Mouse (Mus musculus): ENCODE results near the gene Qars. TPM values are rescaled to one million over a fixed set of nuclear protein-coding genes. Genes with fewer than 3 reads are reported as not detected.

The Qars gene
- polyA plus RNA-seq, 1 experiment = 110 TPM

DNA sequence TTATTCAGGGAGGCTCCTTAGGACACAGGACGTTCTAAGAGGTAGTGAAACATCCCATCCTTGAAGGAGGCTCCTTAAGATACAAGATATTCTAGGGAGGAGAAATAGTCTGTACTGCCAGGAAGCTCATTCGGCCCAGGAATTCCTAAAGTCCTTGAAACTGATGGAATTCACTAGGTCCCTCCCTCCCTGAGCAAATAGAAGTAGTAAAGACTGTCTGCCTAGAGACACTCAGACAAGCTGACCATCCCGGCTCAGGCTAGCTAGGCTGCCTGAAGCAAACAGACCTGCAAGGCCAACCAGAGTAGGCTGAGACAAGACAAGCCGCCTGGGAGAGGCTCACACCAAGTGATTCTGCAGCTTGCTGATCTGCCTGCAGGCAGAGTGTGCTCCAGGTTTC lies 37.7 kb upstream of the Qars start:
- TF ChIP-seq CTCF (IDR thresholded peaks at IDR 0.05; ENCODE audit: extremely low read depth, insufficient read depth, low read length) (no peak), POLR2A (IDR thresholded peaks at IDR 0.05; ENCODE audit: extremely low read depth, insufficient read depth, low read length) (no peak)
- Histone ChIP-seq H3K4me3 (ENCODE audit: insufficient read depth, low read length) (no peak overlapping the region), H3K27ac (ENCODE audit: insufficient read depth, low read length) (no peak overlapping the region), H3K4me1 (ENCODE audit: control insufficient read depth, insufficient read depth, low read length) (no peaks in the 10 kb centered on the region; the same call in none of the 2 replicates)

DNA sequence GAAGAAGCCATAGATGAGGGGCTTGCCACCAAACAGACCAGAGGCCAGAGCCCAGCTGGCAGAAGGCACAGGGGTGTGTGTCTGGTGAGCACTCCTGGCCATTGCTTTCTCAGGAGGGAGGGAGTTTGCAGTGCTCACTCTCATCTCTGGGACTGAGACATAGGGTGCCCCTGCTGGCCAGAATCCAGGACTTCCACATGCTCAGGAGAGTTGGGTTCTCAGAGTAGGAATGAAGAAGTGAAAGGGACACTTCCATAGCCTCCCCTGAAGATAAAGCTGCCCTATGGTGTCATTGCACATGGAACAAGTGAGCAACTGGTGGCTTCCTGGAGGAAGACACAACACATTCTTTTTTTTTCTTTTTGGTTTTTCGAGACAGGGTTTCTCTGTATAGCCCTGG lies 33.0 kb upstream of the Qars start:
- Histone ChIP-seq H3K27ac (ENCODE audit: insufficient read depth, low read length) (no peak overlapping the region), H3K4me3 (ENCODE audit: insufficient read depth, low read length) (no peak overlapping the region), H3K4me1 (ENCODE audit: control insufficient read depth, insufficient read depth, low read length) (no peaks in the 10 kb centered on the region; the same call in none of the 2 replicates)
- no peak for TF ChIP-seq POLR2A (IDR thresholded peaks at IDR 0.05; ENCODE audit: extremely low read depth, insufficient read depth, low read length)
- TF ChIP-seq CTCF (IDR thresholded peaks at IDR 0.05; ENCODE audit: extremely low read depth, insufficient read depth, low read length) = no peak

DNA sequence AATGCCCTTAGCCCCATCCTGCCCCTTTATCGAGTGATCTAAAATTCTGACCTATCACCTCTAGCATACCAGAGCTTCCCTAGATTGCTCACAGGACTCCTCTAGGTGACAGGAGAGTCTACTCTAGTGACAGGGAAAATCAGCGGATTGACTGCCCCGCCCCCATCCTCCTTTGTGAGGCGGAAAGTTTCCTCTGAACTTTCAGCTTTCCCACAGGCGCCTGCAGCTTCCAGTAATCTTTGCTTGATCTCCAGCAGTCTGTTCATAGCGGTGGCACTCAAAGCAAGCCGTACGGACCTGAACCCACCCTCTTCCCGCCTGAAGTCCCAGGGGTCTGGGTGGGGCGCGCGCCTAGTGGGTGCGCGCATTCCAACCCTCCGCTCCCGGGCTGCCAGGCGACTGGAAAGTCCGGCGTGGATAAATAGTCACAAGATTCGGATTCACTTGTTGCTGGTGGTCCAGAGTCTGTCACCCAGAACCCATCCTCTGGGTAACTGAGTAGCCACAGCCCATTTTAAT lies 28.8 kb upstream of the Qars start:
- Histone ChIP-seq H3K4me1 (ENCODE audit: control insufficient read depth, insufficient read depth, low read length) (no peaks in the 10 kb centered on the region), H3K4me3 (ENCODE audit: insufficient read depth, low read length) (peak overlapping the region; percentile 13; the same call in 1 of the 2 replicates), H3K27ac (ENCODE audit: insufficient read depth, low read length) (no peak overlapping the region; the same call in 1 of the 2 replicates)
- TF ChIP-seq POLR2A (IDR thresholded peaks at IDR 0.05; ENCODE audit: extremely low read depth, insufficient read depth, low read length) = no peak
- no peak for TF ChIP-seq CTCF (IDR thresholded peaks at IDR 0.05; ENCODE audit: extremely low read depth, insufficient read depth, low read length)

DNA sequence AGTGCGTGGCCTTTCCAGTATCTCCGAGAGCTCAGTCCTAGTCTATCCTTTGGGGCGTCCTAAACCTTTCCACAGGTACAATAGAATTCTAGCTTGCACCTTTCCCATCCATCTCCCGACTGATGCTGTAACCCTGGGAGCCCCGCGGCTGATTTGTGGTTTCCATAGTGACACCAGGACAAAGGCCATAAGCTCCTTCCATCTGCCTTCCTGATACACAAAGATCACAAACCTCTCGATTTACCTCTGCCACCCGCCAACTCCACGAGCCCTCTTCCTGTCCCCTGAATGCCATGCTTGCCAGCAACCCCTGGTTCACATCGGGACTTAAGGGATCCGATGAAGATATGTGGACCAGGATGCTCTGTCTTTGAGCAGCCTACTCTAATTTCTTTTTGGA lies 28.3 kb upstream of the Qars start:
- H3K4me3 ChIP-seq (ENCODE audit: insufficient read depth, low read length) = no peak overlapping the region; the same call in 1 of the 2 replicates
- H3K27ac ChIP-seq (ENCODE audit: insufficient read depth, low read length) = no peak overlapping the region; the same call in 1 of the 2 replicates
- TF ChIP-seq POLR2A (IDR thresholded peaks at IDR 0.05; ENCODE audit: extremely low read depth, insufficient read depth, low read length) = no peak
- no peak for TF ChIP-seq CTCF (IDR thresholded peaks at IDR 0.05; ENCODE audit: extremely low read depth, insufficient read depth, low read length)
- H3K4me1 ChIP-seq (ENCODE audit: control insufficient read depth, insufficient read depth, low read length) = no peaks in the 10 kb centered on the region

GRCm38 (mm10) chr9:108479721-108480351 lies 27.7 kb upstream of the Qars start, which contains the start of gene Lamb2:
Gene Lamb2, plus strand, starts transcription at chr9:108479736.
- no peak within 1 kb of the TSS; the same call in none of the 2 replicates for H3K27ac ChIP-seq (ENCODE audit: insufficient read depth, low read length)
- H3K4me3 ChIP-seq (ENCODE audit: insufficient read depth, low read length) = peak within 1 kb of the TSS; percentile 30
- TF ChIP-seq CTCF (IDR thresholded peaks at IDR 0.05; ENCODE audit: extremely low read depth, insufficient read depth, low read length) (no peak), POLR2A (IDR thresholded peaks at IDR 0.05; ENCODE audit: extremely low read depth, insufficient read depth, low read length) (no peak)
- H3K4me1 ChIP-seq (ENCODE audit: control insufficient read depth, insufficient read depth, low read length) = no peaks in the 10 kb centered on the region

GRCm38 (mm10) chr9:108480813-108481519 lies 26.5 kb upstream of the Qars start:
- Histone ChIP-seq H3K4me1 (ENCODE audit: control insufficient read depth, insufficient read depth, low read length) (no peaks in the 10 kb centered on the region), H3K27ac (ENCODE audit: insufficient read depth, low read length) (no peak overlapping the region), H3K4me3 (ENCODE audit: insufficient read depth, low read length) (no peak overlapping the region)
- TF ChIP-seq POLR2A (IDR thresholded peaks at IDR 0.05; ENCODE audit: extremely low read depth, insufficient read depth, low read length) (no peak), CTCF (IDR thresholded peaks at IDR 0.05; ENCODE audit: extremely low read depth, insufficient read depth, low read length) (no peak)

DNA sequence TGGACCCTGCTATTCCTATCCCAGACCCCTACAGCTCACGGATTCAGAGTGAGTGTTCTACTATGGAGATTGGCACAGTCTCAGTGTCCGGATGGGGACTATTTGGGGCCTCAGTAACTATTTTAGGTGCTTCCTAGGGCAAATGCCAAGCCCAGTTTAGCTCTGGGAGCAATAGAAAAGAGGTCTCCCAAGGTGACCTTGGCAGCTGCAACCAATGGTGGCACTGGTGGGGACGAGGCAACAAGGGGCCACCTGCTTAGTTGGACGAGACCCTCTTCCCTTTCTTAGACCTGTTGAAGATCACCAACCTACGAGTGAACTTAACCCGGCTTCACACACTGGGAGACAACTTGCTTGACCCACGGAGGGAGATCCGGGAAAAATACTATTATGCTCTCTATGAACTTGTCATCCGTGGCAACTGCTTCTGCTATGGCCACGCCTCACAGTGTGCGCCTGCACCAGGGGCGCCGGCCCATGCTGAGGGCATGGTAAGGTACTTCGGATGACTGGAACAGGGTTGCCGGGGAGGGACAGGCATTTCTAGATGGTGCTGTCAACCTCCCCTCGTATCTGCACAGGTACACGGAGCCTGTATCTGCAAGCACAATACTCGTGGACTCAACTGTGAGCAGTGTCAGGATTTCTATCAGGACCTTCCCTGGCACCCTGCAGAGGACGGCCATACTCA lies 25.8 kb upstream of the Qars start:
- Histone ChIP-seq H3K27ac (ENCODE audit: insufficient read depth, low read length) (no peak overlapping the region), H3K4me1 (ENCODE audit: control insufficient read depth, insufficient read depth, low read length) (no peaks in the 10 kb centered on the region), H3K4me3 (ENCODE audit: insufficient read depth, low read length) (no peak overlapping the region)
- TF ChIP-seq CTCF (IDR thresholded peaks at IDR 0.05; ENCODE audit: extremely low read depth, insufficient read depth, low read length) (no peak), POLR2A (IDR thresholded peaks at IDR 0.05; ENCODE audit: extremely low read depth, insufficient read depth, low read length) (no peak)

DNA sequence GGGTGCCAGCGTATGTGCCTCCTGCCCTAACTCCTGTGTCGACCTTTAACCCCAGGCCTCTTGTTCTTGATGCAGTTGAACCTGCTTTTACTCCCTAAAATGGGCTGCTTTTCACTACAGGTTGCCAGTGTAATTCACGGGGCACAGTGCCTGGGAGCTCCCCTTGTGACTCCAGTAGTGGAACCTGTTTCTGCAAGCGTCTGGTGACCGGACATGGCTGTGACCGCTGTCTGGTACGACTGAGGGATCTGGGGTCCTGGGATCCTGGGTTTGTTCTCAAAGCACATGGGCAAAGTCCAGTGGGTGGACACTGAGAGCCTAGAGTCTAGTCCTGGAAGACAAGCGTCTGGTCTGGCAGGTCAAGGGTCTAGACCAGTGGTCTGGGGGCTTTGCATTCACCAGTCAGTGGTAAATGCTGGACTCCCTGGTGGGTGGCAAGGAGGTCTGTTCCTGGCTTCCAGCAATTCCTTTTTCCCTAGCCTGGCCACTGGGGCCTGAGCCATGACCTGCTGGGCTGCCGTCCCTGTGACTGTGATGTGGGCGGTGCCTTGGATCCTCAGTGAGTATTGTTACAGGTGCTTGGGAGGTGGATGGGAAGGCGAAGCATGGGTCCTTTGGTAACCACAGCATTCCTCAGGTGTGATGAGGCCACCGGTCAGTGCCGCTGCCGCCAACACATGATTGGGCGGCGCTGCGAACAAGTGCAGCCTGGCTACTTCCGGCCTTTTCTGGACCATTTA lies 24.3 kb upstream of the Qars start:
- Histone ChIP-seq H3K4me3 (ENCODE audit: insufficient read depth, low read length) (no peak overlapping the region), H3K27ac (ENCODE audit: insufficient read depth, low read length) (no peak overlapping the region), H3K4me1 (ENCODE audit: control insufficient read depth, insufficient read depth, low read length) (no peaks in the 10 kb centered on the region)
- no peak for TF ChIP-seq POLR2A (IDR thresholded peaks at IDR 0.05; ENCODE audit: extremely low read depth, insufficient read depth, low read length)
- no peak for TF ChIP-seq CTCF (IDR thresholded peaks at IDR 0.05; ENCODE audit: extremely low read depth, insufficient read depth, low read length)

GRCm38 (mm10) chr9:108484021-108484420 lies 23.5 kb upstream of the Qars start:
- Histone ChIP-seq H3K4me1 (ENCODE audit: control insufficient read depth, insufficient read depth, low read length) (no peaks in the 10 kb centered on the region), H3K27ac (ENCODE audit: insufficient read depth, low read length) (no peak overlapping the region), H3K4me3 (ENCODE audit: insufficient read depth, low read length) (no peak overlapping the region)
- TF ChIP-seq CTCF (IDR thresholded peaks at IDR 0.05; ENCODE audit: extremely low read depth, insufficient read depth, low read length) (no peak), POLR2A (IDR thresholded peaks at IDR 0.05; ENCODE audit: extremely low read depth, insufficient read depth, low read length) (no peak)
